Mouse (Mus musculus): ENCODE results near the gene Atp8a2.

GRCm38 (mm10) chr14:59672893-59673515 is 524.0 kb downstream of the Atp8a2 start:
- TF ChIP-seq POLR2A (IDR thresholded peaks at IDR 0.05; ENCODE audit: borderline replicate concordance, low read depth, low read length) (no peak), CTCF (IDR thresholded peaks at IDR 0.05; ENCODE audit: low read depth, low read length) (no peak)
